Mouse (Mus musculus) midbrain, embryonic 14.5 days (tissue): ENCODE data around the gene Ugt3a1. TPM values are rescaled to one million over a fixed set of nuclear protein-coding genes. Genes with fewer than 3 reads are reported as not detected.

Experiments
- polyA plus RNA-seq: library from polyadenylated mRNA; unstranded; fragments of >200 nt; fragmentation: Nextera tagmentation; extraction: Ambion mirVana; gene quantifications from 2 replicates; pipeline ENCODE4 v1.2.1, GENCODE M21; 2014

The Ugt3a1 gene
- polyA plus RNA-seq, 1 experiment from 2014 or later, result not detected

Other genes starting within 250 kb of the Ugt3a1 start
- 30.0 and 36.0 TPM in 2 replicates for gene Nadk2, start 205.6 kb upstream of the Ugt3a1 start, polyA plus RNA-seq
- 9.0 and 15.2 TPM in 2 replicates for gene Lmbrd2, start 136.3 kb upstream of the Ugt3a1 start, polyA plus RNA-seq
- 17.7 and 26.8 TPM in 2 replicates for gene Skp2, start 121.5 kb upstream of the Ugt3a1 start, polyA plus RNA-seq
- not detected in 2 replicates for gene Ugt3a2, start 58.7 kb downstream of the Ugt3a1 start, polyA plus RNA-seq
- 2.4 and 3.5 TPM in 2 replicates for gene Capsl, start 159.1 kb downstream of the Ugt3a1 start, polyA plus RNA-seq